Mouse (Mus musculus) liver, adult 10 weeks (tissue): ENCODE measurements around the gene Dnajc15. TPM values are rescaled to one million over a fixed set of nuclear protein-coding genes. Genes with fewer than 3 reads are reported as not detected.

Experiments
- polyA plus RNA-seq: library from polyadenylated mRNA; stranded (reverse); fragments of 350-450 nt; fragmentation: Illumina TruSeq; extraction: RNeasy Lipid Tissue Mini Kit (QIAGEN cat#74804); gene quantifications from one replicate; pipeline ENCODE4 v1.2.3, GENCODE M21; 2014; ENCODE audit warnings: low read depth, low replicate concordance

The Dnajc15 gene
- polyA plus RNA-seq, result 115 TPM

DNA sequence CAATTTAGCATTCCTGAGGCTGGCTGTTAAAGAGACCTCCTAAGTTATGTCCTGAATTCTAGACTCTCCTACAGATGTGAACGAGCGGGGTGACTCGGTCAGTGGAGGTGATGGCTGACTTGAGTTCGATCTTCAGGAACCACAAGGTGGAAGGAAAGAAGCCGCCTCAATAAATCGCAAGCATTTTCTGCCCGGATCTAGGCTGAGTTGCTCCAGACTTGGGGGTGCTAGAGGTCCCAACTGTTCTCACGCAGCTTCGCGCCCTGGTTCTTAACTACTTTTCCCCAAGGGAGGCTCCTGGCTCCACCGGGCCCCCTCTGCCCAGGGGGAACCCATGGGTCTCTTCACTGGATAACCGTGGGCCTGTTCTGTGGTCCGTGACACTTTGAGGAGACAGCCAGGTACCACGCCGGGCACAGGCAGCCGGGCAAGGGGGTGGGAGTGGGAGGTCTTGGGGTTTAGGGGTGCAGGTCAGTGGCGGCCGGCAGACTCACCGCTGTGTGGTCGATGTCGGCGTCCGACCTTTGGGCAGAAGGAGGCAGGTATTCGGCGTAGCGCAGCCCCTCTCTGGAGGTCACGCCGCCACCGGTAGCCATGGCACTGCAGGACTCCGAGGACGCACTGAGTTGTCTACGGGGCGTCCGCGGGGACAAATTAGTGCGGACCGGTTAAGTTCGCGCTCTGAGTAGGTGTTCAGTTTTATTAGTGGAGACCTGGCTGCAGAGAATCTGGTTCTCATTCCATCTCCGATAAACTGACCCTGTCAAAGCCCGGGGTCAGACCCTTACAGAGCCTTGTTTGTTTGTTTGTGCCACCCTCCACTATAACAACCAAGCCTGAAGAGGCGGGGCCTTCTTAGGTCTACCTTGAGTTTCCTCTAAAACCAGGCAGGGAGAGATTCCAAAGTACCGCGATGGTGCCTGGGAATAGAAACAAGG, at the start of gene Dnajc15:
Dnajc15 (minus strand) TSS at position 822 of the 938 bp plus-strand sequence.

DNA sequence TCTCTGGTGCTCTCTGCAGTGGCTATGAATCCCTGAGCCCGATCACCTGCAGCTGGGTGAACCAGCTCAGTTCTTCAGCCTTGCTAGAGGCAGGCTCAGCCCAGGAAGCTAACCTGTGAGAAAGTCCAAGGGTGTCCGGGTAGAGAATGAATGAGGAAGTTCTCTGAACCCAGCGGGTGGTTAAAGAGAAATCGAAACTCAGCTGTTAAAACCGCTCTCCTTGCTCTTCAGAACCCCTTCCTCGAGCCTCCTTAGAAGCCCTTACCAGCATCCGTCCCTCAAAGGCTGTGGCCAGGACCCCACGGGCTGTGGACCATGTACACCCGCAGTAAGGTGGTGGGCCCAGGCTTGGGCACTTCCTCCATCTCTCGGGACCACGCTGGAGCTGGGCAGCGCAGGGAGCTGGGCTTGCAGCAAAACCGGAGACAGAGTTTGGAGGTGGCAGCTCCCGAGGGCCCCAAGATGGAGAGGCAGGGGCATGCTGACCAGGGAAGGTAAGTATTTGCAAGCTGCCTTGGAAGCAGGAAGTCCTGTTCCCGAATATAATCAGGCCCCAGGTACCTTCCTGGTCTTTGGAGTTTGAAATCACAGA, 29.3 kb upstream of the Dnajc15 start, which contains the start of gene Epsti1:
Epsti1 (plus strand) TSS at position 69 of the 592 bp plus-strand sequence.

Other genes with a start within 250 kb of the Dnajc15 start
- 4.3 TPM for gene Epsti1, start 29.1 kb upstream of the Dnajc15 start, polyA plus RNA-seq
- gene Fam216b, start 213.9 kb upstream of the Dnajc15 start, polyA plus RNA-seq, result not detected